Mouse (Mus musculus): ENCODE measurements around the gene Gm17364.
A peak's percentile ranks its signal among the peaks of the same experiment; 100 is the strongest.

DNA sequence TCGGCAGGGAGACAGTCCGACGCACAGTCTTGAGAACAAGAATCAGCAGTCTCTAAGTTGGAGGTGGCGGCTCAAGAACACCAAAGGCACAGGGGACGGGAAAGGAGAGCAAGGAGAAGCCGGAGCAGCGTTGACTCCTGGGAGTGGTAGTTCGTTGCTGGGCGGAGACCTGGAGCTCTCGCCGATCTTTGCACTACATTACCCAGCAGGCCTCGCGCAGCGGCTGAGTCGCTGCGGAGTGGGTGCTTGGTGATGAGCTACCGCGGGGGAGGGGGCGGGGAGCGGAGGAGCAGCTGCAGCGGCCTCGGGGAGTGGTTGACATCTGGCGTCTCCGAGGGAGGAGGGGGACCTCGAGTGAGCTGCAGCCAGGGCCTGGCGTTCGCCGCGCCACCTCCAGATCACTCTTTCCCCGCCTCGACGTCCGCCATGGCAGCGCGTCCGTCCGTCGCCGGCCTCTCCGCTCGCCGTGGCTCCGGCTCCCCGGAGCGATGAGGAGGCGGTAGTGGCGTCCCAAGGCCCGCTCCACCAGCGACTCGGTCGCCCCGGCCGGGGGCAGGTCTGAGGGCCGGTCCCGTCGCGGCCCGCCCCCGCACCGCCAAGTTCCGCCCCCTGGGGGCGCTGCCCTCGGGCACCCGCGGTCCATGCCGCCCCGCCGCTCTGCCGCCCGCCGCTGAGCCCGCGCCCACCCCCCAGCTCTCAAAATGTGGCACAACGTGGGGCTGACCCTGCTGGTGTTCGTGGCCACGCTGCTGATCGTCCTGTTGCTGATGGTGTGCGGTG is 24.0 kb downstream of the Gm17364 start, which contains the start of gene Smim13:
- TF ChIP-seq CTCF (IDR thresholded peaks at IDR 0.05; ENCODE audit: low read depth) (peak; percentile 47), EP300 (optimal IDR thresholded peaks at IDR 0.05) (no peak)

All from stomach, postnatal 0 days (tissue).